Mouse (Mus musculus) limb, embryonic 14.5 days (tissue): ENCODE results near the gene Casc4. TPM values are rescaled to one million over a fixed set of nuclear protein-coding genes. Genes with fewer than 3 reads are reported as not detected.
"Not testable (repeated sequence)": the region's sequence is repeated elsewhere in the genome, so short reads cannot be mapped to it uniquely, and the experiment has no call there.

Source experiments
- ATAC-seq: fragments of 200-750 bp; cut with Nextera tagmentation; 2 replicates; pipeline ENCODE4 v1.8.0; 2017; ENCODE audit warnings: low read depth, moderate number of reproducible peaks, moderate TSS enrichment; ENCODE audit not compliant: low FRiP score
- DNase-seq: peaks from one replicate; pipeline ENCODE4 v3.0.0-alpha.2; 2015; ENCODE audit warnings: low spot score
- H3K27ac ChIP-seq: fragments of 300-500 bp; sonication (generic); replicated peaks from 2 replicates; pipeline ENCODE4 v1.5.1; 2014; ENCODE audit warnings: low read depth, mild to moderate bottlenecking, low read length, moderate library complexity, mixed read lengths
- H3K27me3 ChIP-seq: fragments of 300-500 bp; sonication (generic); 2 replicates; pipeline ENCODE4 v1.6.1; 2014; ENCODE audit warnings: low read length, mixed read lengths; ENCODE audit not compliant: control insufficient read depth, insufficient read depth
- H3K36me3 ChIP-seq: fragments of 300-500 bp; sonication (generic); 2 replicates; pipeline ENCODE4 v1.6.1; 2014; ENCODE audit warnings: mild to moderate bottlenecking, low read length, moderate library complexity, mixed read lengths; ENCODE audit not compliant: control insufficient read depth, insufficient read depth
- H3K4me1 ChIP-seq: fragments of 300-500 bp; sonication (generic); 2 replicates; pipeline ENCODE4 v1.6.1; 2014; ENCODE audit warnings: antibody characterized with exemption, low read length, mixed read lengths; ENCODE audit not compliant: control insufficient read depth, insufficient read depth
- H3K4me2 ChIP-seq: fragments of 300-500 bp; sonication (generic); replicated peaks from 2 replicates; pipeline ENCODE4 v1.6.1; 2014; ENCODE audit warnings: low read depth, mild to moderate bottlenecking, low read length, moderate library complexity; ENCODE audit not compliant: severe bottlenecking
- H3K4me3 ChIP-seq: fragments of 300-500 bp; sonication (generic); replicated peaks from 2 replicates; pipeline ENCODE4 v1.5.1; 2014; ENCODE audit warnings: low read length
- H3K9ac ChIP-seq: fragments of 300-500 bp; sonication (generic); 2 replicates; pipeline ENCODE4 v1.6.1; 2014; ENCODE audit warnings: mild to moderate bottlenecking, low read depth, low read length, moderate library complexity; ENCODE audit not compliant: severe bottlenecking
- H3K9me3 ChIP-seq: fragments of 300-500 bp; sonication (generic); 2 replicates; pipeline ENCODE4 v1.6.1; 2016; ENCODE audit warnings: low read length; ENCODE audit not compliant: control insufficient read depth
- POLR2A ChIP-seq: fragments of 200-500 bp; IDR thresholded peaks from 2 replicates; pipeline ENCODE4 v1.8.0; 2012; ENCODE audit warnings: inconsistent platforms, mild to moderate bottlenecking, moderate library complexity, borderline replicate concordance; ENCODE audit not compliant: insufficient read depth, insufficient read length; ENCODE audit errors: extremely low read depth
- WGBS: fragments of 180-500 bp; shearing (Covaris S2); extraction: QIAGEN DNeasy Blood & Tissue Kit; methylation state at CpG from one replicate; pipeline ENCODE4 v1.1.7; 2014; 5-methylcytosine and 5-hydroxymethylcytosine counted together
- polyA plus RNA-seq, 2 experiments: library from polyadenylated mRNA; depleted of rRNA in 1 of 2; stranded (reverse) in 1 of 2; unstranded in 1 of 2; fragments of >200 nt; fragmentation: Nextera tagmentation in 1 of 2; extraction: Ambion mirVana in 1 of 2; gene quantifications; 2 replicates each; pipeline versions ENCODE4 v1.2.1 to v1.2.3; 2012 to 2014

The Casc4 gene
- polyA plus RNA-seq, 2 experiments = 22.7 to 24.9 TPM

DNA sequence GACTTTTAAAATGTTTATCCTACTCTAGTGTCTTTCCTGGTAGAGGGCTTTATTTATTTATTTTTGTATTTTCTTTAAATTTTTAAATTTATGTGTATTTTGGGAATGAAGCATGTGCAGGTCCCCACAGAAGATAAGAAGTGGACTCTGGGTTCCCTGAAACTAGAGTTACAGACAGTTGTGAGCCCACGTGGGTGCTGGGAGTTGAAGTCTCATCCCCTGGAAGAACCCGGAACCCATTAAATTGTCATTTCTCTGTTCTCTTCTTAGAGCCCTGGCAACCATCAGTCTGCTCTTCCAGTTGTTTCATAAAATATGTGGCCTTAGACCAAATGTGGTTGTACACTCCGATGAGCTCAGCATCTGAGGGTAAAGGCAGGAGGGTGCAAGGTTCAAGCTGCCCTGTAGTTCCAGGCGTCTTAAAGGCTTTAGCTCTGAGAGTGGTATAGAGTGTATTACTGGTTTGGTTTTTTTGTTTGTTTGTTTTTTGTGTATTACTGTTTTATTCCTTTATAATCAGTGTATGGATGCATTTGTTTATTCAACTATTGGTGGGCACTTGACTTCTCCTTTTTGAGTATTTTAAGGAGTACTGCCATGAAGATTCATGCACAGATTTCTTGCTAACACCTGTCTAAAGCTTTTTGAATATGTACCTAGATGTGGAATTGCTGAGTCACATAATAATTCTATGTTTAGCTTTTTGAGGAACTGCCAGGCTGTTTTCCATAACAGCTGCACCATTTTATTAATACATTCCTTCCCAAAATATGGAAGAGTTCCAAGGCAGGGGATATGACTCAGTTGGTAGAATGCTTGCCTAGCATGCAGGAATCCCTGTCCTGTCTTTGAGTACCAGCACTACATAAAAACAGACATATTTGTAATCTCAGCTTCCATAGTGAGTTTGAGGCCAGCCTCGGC, 49.5 kb downstream of the Casc4 start:
- ATAC-seq (no peak), DNase-seq (peak; percentile 43)
- Histone ChIP-seq H3K4me1 (no peaks in the 10 kb centered on the region), H3K27me3 (no peaks in the 10 kb centered on the region), H3K9me3 (no peaks in the 10 kb centered on the region), H3K4me2 (no peak overlapping the region), H3K4me3 (no peak overlapping the region), H3K9ac (no peak overlapping the region), H3K36me3 (peaks cover 33% of the 10 kb centered on the region), H3K27ac (no peak overlapping the region)
- WGBS = 86% methylated on average over 5 of the region's 5 CpGs
- TF ChIP-seq POLR2A = no peak

GRCm38 (mm10) chr2:121937624-121938023, 70.9 kb downstream of the Casc4 start:
- not testable (repeated sequence) for H3K27ac ChIP-seq, H3K4me2 ChIP-seq, H3K27me3 ChIP-seq, H3K4me1 ChIP-seq, H3K9me3 ChIP-seq, DNase-seq, H3K9ac ChIP-seq, H3K4me3 ChIP-seq, ATAC-seq
- WGBS = 78% methylated on average over 2 of the region's 2 CpGs
- H3K36me3 ChIP-seq = peaks cover 14% of the 10 kb centered on the region

DNA sequence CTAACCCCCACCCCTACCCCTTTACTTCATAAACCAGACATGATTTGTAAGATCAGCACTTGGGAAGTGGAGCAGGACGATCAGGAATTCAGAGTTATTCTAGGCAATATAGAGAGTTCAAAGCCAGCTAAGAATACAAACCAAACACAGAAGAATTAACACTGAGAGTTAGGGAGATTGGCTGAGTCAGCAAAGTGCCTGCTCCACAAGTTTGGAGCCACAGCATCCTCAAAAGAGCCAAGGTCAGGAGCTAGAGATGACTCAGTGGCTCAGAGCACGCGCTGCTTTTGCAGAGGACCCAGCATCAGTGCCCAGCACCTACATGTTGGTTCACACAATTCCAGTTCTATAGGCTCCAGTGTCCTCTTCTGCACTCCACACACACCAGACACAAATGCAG, 76.6 kb downstream of the Casc4 start:
- Histone ChIP-seq H3K4me3 (no peak overlapping the region), H3K4me2 (no peak overlapping the region), H3K9ac (no peak overlapping the region), H3K27me3 (no peaks in the 10 kb centered on the region), H3K4me1 (no peaks in the 10 kb centered on the region), H3K9me3 (no peaks in the 10 kb centered on the region), H3K36me3 (no peaks in the 10 kb centered on the region), H3K27ac (no peak overlapping the region)
- 77% methylated on average over 3 of the region's 3 CpGs for WGBS
- TF ChIP-seq POLR2A = no peak
- DNase-seq (no peak), ATAC-seq (no peak)

GRCm38 (mm10) chr2:121954971-121955656, 88.3 kb downstream of the Casc4 start:
- no peak for DNase-seq
- H3K4me1 ChIP-seq = peaks cover 22% of the 10 kb centered on the region
- H3K4me2 ChIP-seq = peak overlapping the region; percentile 73
- H3K27ac ChIP-seq = peak overlapping the region; percentile 94
- peak overlapping the region; percentile 90 for H3K9ac ChIP-seq
- H3K36me3 ChIP-seq = peaks cover 5% of the 10 kb centered on the region
- WGBS = 17% methylated on average over 10 of the region's 10 CpGs
- no peaks in the 10 kb centered on the region for H3K27me3 ChIP-seq
- peak overlapping the region; percentile 91 for H3K4me3 ChIP-seq
- H3K9me3 ChIP-seq = no peaks in the 10 kb centered on the region
- no peak for TF ChIP-seq POLR2A
- ATAC-seq = no peak

GRCm38 (mm10) chr2:121955765-121956223, 89.0 kb downstream of the Casc4 start, which contains the start of the genes Ctdspl2 and Mageb3:
Ctdspl2 (plus strand) TSS chr2:121956001.
Mageb3 (minus strand) TSS chr2:121956092.
- H3K27ac ChIP-seq = peak within 1 kb of the TSS; percentile 94
- DNase-seq = peak; percentile 99
- 0% methylated on average over 37 of the region's 48 CpGs for WGBS
- H3K4me1 ChIP-seq = peaks cover 22% of the 10 kb centered on the region
- no peaks in the 10 kb centered on the region for H3K9me3 ChIP-seq
- peaks cover 9% of the 10 kb centered on the region for H3K36me3 ChIP-seq
- H3K9ac ChIP-seq = peak within 1 kb of the TSS; percentile 90
- H3K4me2 ChIP-seq = peak within 1 kb of the TSS; percentile 73
- TF ChIP-seq POLR2A = peak; percentile 78; the same call in 1 of the 2 replicates
- peak; percentile 95 for ATAC-seq
- peak within 1 kb of the TSS; percentile 91 for H3K4me3 ChIP-seq
- no peaks in the 10 kb centered on the region for H3K27me3 ChIP-seq
